Mouse (Mus musculus) gastrocnemius, postnatal 25 days (tissue): ENCODE measurements around the gene Vwa8. TPM values are rescaled to one million over a fixed set of nuclear protein-coding genes. Genes with fewer than 3 reads are reported as not detected.

Source experiments
- DNase-seq: peaks from one replicate; pipeline ENCODE4 v3.0.0; 2022
- total RNA-seq, 2 experiments: library from RNA; stranded (reverse); gene quantifications; 1 replicate in 1 of 2; 2 replicates in 1 of 2; pipeline ENCODE4 v1.2.3; 2021

Vwa8 gene
- total RNA-seq, 2 experiments from 2014 or later: 57.0 to 64.3 TPM

DNA sequence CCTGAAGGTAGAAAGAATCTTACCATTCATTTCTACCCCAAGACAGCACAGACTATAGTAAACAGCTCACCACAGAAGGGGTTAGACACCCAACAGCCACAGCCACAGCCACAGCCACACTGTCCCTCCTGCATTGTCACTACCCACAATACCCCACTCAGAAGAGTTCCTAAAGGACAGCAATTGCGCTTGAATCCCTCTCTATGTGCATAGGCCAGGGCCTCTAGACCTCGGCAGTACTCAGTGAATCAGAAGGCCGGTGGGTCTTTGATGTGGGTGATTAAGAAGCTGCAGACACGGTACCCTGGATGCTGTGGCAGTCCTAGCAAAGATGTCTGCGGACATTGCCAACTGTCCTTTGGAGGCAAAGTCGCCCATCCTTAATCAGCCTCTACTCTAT, 377.9 kb downstream of the Vwa8 start:
- DNase-seq: no peak

DNA sequence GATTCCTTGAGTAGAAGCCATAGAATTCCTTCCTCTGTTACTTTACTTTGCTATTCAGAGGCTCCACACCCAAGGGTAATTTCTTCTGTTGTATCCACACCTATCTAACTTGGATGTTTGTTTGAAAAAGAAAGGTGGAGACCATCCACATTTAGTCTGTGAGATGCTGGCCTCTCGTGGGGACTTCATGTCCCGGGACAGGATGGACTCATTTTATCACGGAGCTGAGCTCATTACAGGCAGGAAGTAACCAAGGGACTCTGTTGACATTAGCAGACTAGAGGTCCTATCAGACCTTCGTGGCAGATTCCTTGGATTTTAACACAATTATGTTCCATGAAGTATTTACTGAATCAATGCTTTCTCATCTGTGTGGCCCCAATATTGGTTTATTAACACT, 379.1 kb downstream of the Vwa8 start:
- DNase-seq: no peak

DNA sequence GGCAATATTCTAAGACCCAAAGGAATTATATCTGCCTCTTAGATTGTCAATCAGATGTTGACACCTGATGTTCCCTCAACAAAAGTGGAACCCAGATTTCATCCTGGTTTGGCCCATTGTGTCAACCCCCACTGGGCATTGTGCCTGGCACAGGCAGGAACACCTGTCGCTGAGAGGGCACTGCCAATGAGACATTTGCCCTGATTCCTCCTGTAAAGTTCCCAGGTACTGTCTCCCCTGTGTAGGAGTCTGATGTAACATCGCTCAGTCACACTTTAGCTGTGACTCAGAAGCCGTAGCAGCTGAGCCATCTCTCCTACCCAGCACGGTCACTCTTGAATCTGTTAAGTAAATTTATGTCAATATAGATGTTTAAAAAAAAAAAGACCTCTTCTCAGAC, 382.8 kb downstream of the Vwa8 start:
- no peak for DNase-seq

DNA sequence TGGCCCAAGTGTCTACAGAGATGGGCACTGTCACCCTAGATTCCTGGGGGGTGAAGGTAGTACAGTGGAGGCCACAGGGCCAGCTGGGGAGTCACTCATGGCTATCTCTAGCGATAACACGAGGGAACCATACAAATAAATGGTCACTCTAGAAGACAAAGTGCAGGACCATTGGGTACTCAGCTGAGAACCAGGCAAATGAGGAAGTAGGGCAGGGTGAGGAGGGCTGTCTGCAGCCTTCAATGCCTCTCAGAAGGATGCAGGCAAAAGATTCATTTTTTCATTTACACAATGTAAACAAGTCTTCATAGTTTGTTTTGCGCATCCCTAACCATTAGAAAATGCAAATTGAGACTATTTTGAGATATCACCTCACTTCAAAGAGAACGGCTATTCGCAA, 384.8 kb downstream of the Vwa8 start:
- DNase-seq: no peak

DNA sequence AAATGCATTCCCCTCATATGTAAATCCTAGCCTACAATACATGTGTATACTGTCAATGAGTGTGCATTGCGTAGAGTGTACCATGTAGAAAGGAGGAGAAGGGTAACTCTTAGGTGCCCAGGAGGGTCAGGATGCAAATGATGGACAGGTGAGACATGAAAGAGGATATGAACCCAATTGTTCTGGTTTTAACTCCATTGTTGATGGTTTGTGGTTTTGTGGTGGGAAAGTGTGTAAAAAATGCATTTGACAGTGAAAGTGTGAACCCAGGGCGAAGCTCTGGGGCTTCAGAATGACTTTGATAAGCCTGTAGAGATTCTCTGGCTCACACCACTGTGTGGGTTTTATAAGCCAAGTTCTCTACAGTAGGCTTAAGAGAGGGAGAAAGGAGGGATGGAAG, 385.7 kb downstream of the Vwa8 start:
- no peak for DNase-seq

DNA sequence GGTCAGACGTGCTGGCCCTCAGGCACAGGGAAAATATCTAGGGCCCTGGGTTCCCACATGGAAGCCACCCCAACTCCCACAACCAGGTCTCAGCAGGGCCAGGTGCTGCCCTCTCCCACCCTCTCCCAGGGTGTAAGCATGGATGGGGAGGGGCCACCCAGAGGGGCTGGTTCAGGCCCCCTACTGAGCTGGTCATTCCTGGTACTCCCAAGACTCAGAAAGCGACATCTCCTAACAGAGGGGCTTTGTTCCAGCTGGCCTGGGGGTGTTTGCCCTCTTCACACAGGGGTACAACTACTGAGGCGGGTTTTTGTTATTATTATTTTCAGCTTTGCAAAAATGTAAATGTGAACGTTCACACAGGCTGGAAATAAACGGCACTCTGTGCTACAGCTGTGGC, 386.3 kb downstream of the Vwa8 start:
- DNase-seq: no peak

DNA sequence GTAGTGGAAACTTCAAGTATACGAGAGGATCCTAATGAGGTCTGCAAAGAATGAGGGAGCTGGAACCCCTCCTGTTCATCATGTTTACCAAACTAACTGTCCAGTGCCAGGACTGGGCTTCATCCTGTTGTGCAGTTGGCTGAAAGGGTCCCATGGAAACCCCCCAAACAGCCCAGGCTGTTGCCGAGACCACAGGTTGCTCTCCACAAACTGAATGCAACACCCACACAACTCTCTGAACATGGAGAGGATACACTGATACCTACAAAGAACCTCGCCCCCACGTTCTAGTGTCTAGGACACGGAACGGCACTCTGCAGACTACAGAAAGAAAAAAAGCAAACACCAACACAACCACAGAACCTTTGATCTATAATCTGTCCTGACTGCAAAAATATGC, 387.4 kb downstream of the Vwa8 start:
- DNase-seq: no peak

DNA sequence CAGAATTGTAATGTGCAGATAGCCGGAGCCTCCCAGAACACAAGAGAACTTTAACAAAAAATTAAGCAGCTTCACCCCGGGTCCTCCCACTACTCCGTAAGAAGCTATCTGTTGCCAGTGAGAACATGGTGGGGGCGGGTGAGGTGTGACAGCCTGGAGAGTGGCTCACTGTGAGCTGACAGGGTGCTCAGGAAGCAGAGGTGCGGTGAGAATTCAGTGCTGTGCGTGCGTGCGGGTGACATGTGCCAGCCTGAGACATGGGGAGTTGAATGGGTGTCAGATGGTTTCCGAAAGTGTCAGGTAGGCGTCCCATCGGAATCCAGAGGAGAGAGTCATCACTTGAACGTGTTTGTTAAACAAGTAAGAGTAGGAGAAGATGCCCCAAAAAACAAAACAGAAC, 390.6 kb downstream of the Vwa8 start:
- DNase-seq: no peak

DNA sequence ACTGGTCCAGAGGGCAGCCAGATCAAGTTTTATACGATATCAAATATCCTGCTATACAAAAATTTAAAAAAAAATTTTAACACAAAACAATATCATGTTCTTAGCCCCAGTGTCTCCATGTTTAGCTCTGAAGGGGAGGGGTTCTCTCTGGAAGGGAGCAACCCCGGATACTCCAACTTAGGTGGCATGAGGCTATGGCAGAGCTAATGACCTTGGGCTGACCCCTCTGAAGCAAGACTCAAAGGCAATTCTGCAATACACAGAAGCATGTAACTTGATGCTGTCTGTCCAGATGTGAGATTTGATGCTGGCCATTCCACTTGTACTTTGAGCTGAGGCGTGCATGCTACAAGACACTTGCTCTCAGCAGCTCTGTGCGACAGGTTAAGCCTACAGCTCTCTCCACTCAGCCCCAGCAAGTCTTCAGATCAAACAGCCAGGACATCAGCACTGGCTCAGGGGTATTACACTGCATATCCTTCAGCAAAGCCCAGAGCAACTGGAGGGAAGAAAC, 392.3 kb downstream of the Vwa8 start:
- no peak for DNase-seq

DNA sequence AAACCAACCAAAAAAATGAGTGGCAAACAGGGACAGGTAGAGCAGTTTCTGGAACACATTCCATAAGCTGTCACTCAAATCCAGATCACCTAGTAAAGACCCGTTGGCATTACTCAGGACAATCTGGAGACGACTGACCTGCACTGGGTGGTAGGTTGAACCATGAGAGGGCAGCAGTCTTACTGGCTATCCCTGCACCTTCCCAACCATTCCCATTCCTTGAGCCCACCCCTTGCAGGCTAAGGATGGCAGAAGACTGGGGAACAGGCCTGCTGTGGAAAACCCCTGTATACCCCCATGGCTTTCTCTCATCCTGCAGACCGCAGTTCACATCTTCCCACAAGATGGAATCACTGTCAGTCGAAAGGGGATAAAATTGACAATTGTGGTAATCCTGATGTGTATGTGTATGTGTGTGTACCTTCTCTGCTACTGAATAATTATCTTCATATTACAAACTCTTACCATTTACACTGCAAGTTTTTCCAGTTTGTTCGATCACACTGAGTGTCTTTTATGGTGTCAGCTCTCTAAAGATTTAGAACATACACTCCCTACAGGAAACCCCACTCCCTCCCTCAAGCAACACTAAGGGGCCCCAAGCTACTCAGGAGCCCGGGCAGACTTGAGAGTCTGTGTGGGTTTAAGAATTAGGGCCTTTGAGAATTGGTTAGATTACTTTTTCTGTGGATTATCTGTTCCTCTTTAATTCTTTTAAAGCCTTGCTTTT, 393.0 kb downstream of the Vwa8 start:
- DNase-seq: no peak

DNA sequence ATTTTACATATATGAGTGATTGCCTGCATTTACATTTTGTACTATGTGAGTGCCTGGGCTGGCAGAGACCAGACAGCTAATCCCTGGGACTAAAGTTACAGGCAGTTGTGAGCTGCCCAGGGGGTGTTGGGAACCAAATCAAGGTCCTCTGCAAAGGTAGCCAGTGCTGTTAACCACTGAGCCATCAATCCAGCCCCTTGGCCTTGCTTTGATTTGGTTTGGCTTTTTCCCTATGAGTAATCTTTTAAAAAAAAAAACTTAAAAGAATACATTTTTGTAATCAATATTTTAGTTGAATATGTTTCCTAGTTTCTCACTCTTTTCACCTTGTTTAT, 393.5 kb downstream of the Vwa8 start:
- DNase-seq: no peak

DNA sequence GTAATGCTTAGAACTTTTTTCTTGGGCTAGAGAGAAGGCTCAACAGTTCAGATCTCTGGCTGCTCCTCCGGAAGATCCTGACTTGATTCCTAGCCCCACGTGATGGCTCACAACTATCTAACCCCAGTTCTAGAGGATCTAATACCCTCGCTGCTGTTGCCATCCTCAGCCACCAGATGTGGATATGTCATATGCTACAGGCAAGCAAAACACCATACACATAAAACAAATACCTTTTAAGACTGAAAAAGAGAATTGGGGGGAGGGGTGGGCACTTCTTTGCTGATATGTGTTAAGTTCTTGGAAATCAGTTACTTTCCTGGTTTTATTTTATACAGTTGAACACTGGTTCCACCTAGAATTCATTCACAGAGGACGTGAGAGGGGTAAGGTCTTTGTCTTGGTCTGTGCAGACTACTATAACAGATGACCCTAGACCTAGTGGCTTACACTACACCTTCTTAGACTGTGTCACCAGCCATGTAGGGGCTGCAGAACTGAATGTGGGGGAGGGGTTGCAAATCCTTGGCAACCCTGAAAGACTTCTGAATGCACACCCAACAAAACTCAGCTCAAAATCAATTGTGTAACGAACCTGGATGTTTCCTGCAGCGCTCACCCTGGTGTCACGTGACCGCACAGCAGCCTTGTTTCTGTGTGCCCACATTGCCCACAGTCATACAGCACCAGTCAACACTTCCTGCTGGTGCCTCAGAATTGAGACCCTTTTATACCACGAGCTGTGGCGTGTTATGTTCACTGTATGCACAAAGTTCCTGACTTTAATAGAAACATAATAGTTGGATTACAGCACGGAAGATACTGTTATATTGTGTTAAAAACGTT, 394.4 kb downstream of the Vwa8 start:
- DNase-seq: no peak

DNA sequence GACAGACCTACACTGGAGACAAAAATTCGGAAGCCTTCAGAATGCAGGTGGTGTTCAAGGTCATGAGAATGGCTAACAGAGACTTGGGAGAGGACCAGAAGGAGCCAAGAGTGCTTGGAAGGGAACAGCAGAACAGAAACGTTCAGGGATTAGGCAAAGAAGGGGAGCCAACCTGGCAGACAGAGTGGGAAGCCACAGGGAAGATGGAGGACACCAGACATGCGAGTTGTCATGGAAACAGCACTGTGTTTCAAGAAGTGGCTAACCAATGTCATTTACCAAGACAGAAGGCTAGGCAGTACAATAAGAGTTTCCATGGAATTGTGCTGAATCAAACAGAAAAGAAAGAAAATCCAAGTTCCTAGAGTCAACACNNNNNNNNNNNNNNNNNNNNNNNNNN, 395.7 kb downstream of the Vwa8 start:
- no peak for DNase-seq

DNA sequence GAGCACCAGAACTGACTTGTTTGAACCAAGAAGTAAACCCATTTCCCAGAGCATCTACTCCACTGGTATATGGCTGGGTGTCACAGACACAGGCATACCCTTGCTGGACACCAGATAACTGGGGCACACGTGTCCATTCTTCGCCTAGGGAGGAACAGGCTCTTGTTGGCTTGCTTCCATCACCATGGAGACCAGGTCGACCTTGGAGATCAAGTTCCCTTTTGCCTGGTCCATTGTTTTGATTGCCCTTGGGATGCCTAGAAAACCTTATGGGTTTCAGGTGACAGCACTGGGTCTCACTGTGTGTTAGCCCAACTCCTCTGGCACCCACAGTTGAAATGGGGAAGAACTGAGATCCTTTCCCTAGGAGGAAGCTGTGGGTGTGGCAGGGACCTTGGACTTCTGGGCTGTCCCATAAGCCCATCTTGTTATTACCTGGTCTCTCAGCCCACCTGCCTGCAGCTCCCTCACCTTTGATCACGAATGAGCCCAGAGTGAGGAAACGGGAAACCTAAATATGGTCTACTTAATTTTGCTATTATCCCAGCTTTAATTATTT, 403.0 kb downstream of the Vwa8 start:
- no peak for DNase-seq

Other genes with a start within 250 kb of the Vwa8 start
- 1 to 10 TPM; 2.8 to 3.1 TPM for gene Dgkh, start 116.3 kb upstream of the Vwa8 start, total RNA-seq